Mouse (Mus musculus): ENCODE measurements around the gene Sirt7.

Gene Sirt7

DNA sequence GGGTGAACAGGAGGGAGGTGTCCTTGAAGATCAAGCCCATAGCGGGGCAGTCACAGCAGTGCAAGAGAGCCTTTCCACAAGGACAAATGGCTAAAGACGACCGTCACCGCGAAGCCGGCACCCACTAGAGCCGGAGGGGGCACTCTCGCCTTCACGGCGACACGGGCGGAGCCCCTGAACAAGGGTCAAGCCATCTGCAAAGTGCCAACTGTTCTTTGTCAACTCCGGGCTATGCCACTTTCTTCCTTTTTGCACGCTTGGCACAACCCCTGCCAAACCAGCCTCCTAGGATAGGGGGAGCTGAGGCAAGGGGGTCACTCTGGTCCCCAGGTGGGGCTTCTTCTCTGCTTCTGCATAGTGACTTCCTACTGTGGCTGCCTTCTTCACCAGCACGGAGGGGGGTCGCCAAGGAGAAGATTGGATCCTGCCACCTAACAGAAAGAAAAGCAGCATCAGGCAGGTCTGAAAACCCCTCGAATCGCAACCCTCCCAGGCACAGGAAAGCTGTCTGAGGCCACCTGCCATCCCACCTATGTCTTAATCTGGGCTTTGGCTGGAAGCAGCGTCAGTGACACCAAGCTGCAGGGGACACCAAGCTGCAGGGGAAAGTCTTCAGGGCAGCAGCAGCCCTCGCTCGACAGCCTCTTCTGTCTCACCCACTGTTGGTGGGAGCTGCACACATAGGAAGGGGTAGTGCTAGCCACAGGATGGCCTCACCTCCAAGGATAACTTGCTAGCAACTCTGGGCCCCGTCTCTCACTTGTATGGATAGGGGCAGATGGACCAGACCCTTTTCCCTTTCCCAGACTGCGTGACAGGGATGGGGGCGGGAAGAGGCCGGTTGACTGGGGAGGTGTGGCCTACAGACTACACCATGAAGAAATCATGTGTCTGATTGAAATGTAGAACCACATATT is 6.2 kb downstream of the Sirt7 start:
- in situ Hi-C loops (cut with MboI, MseI): no loop called here

DNA sequence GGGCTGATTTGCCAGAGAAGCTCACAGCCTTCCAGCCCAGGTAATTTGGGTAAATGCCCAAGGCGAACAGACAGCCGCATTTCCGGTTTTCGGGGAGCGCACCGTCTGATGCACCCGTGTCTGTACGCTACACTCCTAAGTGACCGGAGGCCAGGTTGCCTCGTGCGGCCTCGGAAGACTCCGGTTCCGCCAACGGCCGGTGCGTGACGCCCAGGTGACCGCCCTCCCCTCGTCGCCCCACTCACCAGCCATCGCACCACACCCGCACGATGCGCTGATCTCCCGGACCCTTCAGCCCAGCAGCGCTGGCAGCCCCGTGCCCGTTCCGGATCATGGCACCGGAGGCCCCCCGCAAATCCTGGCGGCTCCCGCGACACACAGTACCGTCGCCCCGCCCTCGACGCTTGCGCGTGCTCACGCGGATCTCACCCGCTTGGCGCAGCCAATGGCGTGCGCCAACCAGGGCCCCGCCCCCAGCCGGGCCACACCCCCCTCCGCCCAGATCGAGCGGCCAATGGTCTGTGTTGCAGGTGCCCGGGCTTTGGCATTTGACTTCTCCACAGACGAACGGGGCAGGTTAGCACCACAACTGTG is 7.4 kb downstream of the Sirt7 start, which contains the start of gene Pcyt2:
Pcyt2 (minus strand) TSS at position 418 of the 594 bp plus-strand sequence.
- in situ Hi-C loops (cut with MboI, MseI): no loop called here

DNA sequence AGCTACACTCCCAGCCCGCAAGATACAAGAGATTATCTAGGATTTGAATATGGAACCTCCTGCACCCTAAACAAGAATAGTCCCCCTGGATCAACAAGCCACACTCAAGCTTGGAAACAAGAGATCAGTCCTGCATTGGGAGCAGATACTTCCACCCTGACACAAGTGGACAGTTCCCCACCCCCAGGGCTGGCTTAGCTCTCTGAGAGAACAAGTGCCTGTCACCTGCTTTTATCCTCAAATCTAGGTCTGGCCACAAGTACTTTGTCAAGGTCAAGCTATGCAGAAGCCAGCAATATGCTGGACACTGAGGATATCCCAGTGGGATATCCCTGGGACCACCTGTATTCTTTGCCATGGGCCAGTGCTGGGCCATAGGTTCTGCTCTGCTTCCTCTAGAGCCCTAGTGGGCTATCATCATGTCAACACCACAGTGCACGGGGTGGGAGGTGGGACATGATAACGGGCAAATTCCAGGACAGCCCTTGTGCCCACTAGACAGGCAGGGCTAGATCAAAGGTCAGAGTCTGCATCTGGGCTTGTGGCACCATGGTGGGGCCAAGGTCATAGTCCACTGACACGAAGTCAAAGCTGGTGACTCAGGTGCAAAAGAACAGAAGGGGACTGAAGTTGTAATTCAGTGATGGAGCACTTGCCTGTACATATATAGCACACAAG is 8.3 kb downstream of the Sirt7 start:
- in situ Hi-C loops (cut with MboI, MseI): no loop called here

DNA sequence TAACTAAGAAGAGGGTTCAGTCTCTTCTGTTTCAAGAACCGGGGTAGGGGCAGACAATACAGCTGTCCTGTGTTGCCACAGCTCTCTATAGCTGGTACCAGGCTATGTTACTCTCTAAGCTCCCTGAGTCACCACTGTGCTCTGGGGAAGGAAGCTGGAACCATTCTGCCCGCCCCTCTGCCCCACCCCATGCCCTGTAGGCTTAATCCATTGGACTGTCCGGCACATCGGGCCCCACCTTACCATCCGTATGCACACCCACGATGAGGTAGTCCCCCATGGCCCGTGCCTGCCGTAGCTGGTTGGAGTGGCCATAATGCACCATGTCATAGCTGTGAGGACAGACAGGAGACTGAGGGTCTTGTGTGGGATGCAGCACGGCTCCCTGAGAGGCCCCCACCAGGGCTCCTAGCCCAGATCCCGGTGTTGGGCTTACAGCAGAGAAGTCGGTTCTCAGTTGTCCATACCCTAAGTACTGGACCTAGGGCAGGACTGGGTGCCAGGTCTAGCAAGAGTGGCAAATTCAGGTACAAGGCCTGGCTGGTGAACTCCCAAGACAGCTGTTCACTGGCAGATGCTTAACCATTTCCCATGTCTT is 9.3 kb downstream of the Sirt7 start:
- in situ Hi-C loops (cut with MboI, MseI): no loop called here

DNA sequence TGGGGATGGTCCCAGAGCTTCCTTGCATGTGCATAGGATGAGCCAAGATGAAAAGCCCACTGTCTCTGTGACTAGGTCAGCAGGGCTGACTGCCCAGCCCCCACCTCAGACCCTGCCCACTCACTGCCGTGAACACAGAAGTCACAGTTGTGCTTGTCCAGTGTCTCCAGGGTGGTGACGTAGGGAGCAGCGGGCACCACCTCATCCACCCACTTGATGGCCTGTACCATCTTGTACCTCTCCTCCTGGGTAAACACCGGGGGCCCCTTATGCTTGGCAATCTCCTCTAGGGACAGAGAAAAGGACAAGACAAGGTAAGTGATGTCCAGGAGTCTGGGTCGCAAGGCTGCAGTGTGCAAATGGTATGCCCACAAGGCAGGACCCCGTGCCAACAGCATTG is 9.9 kb downstream of the Sirt7 start:
- in situ Hi-C loops (cut with MboI, MseI): no loop called here

DNA sequence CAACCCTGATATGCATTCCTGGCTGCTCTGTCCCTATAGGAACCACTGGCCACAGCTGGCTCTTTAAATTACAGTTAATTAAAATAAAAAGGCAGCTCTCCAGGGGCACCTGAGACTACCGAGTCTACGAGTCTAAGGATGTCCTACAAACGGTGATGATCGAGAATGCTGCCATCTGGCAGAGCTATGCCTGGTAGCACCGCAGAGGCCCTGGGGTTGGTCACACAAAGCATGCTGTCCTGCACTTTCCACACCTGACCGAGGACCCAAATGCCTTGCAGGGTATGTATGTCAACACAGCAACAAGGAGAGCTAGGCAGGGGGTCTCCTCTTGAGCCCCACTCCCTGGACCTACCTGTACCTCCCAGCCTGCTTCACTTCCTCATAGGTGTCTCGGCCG is 11.1 kb downstream of the Sirt7 start:
- in situ Hi-C loops (cut with MboI, MseI): no loop called here

DNA sequence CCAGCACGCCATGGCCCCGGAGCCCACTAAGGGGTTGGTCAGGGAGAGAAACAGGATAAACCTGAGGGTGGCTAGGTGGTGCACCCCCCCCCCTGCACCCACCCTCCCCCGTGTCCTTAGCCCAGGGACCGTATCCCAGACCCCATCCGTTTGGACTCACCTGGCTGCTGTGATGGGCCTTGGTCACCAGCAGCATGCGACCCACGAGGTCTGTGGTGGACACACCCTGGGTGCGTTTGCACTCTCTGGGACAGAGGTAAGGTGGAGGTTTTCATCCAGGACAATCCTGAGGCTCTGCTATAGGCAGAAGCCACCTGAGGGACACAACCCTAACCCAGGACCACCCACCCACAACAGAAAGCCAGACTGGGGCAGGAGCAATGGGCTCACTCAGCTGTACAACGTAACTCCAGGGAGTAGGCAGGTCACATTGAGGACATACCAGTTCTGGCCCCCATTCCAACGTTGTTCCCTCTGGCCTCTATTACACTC is 11.5 kb downstream of the Sirt7 start:
- in situ Hi-C loops (cut with MboI, MseI): no loop called here

DNA sequence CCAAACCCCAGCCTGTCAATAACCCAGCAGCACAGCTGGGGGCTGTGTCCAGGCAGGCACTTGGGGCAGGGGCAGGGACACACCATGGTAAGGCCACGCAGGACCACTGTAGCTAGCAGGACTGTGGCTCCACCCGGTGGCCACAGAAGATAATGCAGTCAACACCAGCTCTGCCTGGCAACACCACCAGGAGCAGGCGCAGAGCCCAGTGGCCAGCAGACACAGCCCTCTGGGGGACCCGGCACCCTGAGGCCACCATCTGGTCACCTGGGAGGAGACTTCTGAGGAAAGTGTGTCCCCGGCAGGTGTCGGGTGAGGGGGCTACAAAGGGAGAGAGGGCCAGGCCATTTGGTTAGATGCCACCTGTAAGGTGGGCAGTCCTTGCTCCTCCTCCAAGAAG is 12.3 kb downstream of the Sirt7 start:
- in situ Hi-C loops (cut with MboI, MseI): no loop called here

DNA sequence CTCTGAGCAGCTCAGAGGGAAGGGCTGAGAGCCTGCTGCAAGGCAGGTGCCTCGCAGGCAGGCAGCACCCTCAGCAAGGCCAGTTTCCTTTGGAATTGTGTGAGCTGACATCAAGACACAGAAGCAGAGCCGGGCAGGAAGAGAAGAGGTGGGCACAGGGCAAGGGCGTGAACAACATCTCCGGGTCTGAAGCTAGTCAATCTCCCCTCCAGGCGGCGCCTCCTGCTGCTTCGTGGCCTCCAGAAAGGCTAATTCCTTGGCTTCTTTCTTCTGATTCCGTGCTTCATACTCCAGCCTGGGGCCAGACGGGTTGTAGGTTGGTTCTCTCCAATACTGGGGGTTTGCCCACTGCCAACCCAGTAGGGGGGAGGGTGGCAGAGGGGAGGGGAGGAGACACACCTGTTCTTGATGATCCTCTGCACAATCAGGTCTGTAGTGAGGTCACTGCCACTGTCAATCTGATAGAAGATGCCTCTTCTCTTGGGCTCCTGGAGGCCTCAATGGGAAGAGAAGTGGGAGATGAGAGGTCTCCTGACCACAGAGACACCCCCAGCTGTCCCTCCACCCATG is 14.5 kb downstream of the Sirt7 start:
- in situ Hi-C loops (cut with MboI, MseI): no loop called here

DNA sequence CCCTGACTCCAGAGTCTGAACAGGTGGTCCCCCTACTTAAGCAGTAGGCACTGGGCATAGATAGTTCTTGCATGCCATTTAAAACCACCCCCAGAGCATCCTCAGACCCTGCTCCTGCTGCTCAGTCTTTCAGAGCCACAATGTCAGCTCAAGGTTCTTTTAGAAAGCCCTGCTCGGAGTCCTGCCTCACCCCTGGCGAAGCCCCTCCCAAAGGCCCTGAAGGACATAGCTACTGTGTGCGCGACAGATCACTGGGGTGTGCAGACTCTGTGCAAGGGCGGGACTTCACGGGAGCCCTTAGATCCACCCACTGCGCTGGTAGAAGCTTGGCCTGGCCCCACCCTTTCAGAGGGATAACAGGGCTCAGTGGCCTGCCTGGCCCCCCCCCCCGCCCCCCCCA is 15.8 kb downstream of the Sirt7 start:
- in situ Hi-C loops (cut with MboI, MseI): no loop called here

DNA sequence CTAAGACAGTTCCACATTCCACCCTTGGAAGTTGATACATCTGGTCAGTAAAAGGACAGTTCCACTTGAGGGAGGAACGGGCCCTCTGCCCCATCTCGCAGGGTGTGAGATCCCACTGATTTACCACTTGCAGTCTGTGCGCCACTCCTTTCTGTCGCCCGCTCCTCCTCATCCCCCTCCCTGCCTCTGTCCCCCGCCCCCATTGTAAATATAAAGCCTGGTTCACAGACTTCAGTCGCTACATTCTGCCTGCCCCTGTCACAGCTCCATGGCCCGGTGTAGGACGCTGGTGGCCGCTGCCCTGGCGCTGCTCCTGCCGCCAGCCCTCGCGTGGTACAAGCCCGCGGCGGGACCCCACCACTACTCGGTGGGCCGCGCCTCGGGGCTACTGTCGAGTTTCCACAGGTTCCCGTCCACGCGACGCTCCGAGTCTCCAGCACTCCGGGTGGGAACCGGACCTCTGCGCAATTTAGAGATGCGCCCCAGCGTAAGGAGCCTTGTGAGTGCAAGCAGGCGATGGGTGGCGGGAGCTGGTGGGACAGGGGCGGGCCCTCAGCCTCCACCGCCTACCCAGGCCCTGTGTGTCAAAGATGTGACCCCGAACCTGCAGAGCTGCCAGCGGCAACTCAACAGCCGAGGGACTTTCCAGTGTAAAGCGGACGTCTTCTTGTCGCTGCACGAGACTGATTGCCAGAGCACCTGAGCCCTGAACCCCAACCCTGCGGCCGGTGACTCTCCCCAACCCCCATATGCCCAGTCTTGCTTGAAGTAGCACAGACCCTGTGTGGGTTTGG is 16.6 kb downstream of the Sirt7 start, which contains the start of gene Npb:
Npb (plus strand) TSS at position 237 of the 794 bp plus-strand sequence.
- in situ Hi-C loops (cut with MboI, MseI): no loop called here

DNA sequence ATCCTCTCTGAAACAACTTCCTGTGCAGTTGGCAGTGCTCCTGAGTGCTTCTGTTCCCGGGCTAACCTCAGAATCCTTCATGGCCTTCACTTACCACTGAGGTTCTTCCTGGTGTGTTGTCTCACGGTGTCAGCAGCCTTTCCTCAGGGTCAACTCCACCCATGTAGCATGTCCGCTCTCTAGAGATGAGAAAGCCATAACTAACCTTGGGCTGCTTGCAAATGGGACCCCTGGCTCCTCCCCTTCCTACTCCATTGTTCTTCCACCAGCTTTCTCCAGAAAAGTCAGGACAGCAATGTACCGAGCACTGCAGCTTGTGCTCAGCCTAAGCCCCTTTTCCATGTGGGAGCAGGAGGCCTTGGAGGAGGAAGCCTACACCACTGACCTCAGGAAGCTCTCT is 18.3 kb downstream of the Sirt7 start:
- in situ Hi-C loops (cut with MboI, MseI): no loop called here

DNA sequence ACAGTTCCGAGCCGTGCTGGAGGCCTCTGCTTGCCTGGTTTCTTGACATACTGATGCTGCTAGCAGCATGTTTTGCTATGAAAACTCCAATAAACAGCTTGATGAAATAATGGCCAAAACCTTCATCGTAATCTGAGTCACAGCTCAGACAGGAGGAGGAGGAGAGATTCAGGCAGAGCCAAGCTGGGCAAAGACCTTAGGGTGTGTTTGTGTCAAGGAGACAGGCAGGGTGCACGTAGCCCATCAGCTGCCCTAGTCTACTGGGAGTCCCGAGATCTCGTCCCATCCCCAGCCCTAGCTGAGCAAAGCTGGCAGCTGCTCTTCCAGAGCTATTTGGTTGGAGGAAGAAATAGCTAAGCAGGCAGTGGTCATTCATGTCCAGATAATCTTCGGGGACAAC is 19.4 kb downstream of the Sirt7 start:
- in situ Hi-C loops (cut with MboI, MseI): no loop called here

DNA sequence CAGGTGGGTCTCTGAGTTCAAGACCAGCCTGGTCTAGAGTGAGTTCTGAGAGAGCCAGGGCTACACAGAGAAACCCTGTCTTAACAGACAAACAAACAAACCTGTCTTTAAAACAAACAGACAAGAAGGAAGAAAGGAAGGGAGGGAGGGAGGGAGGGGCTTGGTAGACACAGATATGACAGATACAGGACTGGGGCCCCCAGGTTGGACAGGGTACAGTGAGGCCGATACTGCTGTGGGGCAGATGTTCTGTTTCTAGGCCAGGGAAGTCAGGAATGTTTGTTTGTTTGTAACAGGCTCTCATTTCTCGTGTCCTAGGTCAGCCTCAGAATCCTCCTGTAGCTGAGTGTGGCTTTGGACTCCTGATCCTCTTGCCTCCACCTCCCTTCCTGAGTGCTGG is 21.5 kb downstream of the Sirt7 start:
- in situ Hi-C loops (cut with MboI, MseI): no loop called here

DNA sequence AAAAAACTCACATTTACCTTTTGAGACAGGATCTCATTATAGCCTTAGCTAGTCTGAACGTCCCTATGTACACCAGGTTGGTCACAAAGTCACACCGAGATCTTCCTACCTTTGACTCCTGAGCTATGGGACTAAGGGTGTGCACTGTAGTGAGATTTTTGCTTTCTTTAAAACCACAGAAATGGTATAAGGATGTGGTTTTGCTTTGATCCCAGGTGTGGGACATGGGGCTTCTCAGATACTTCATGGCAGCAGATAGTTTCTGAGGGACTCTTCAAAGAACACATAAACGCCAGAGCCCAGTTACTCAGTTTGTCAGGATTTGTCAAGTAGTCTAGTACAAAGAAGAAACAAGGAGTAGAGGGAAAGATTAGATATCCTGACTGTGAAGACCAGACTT is 24.3 kb downstream of the Sirt7 start:
- in situ Hi-C loops (cut with MboI, MseI): no loop called here

DNA sequence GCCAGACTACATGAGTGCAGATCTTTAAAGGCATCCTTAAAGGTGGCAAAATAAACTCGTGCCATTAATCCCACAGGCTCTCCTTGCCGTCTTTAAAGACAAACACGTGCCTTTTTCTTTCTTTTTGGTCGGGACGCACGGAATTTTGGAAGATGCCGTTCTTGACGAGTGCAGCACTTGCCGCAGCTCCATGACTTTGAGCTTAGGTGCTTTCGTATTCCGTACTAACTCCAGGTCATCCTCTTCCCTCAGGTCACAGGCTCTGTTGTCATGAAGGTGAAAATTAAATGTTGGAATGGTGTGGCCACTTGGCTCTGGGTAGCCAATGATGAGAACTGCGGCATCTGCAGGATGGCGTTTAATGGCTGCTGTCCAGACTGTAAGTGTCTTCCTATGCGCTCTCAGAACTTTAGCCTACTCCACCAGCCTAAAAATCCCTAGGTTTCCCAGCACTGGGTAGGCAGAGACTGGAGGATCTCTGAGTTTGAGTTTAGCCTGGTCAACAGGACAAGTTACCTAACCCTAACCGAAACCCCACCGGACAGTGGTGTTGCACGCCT is 26.0 kb downstream of the Sirt7 start:
- in situ Hi-C loops (cut with MboI, MseI): loop anchor here in 1 of 2 experiments (10.0 kb wide), 1 partner anchor 356 kb away; no protein-coding TSS in a partner anchor

DNA sequence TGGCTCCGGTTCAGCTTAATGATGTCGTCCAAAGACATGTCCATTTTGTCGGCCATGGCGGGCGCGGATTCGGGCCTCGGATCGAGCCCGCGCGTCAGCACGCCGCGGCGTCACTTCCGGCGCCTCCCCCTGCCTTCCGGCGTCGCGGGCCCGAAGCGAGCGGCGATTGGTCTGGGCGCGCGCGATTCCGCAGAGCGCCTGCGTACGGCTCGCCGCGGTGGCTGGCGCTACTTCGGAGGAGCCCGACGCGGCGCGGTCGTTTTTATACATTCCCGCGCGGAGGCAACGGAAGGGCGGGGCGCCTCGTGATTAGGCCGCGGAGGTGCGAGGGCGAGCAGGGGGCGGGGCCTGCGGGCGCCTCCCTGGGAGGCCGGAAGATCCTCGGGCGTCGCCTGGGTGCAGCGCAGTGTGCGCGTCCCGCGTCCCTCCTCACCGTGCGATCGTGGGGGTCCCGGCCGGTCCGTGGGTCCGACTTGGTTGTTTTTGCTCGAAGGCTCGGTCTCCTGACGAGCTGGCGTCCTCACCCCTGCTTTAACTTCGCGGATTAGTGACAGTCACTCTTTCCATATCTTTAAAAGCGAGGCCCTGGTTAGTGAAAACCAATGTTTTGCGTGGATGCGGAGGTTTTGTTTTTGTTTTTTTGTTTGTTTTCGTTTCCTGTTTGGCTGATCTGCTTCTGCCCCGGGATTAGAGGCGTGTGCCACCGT is 26.6 kb downstream of the Sirt7 start, which contains the start of the genes Alyref and Anapc11:
Alyref (minus strand) TSS at position 83 of the 707 bp plus-strand sequence.
Anapc11 (plus strand) TSS at position 139 of the 707 bp plus-strand sequence.
- in situ Hi-C loops (cut with MboI, MseI): loop anchor here in 1 of 2 experiments (10.0 kb wide), 1 partner anchor 356 kb away; no protein-coding TSS in a partner anchor

DNA sequence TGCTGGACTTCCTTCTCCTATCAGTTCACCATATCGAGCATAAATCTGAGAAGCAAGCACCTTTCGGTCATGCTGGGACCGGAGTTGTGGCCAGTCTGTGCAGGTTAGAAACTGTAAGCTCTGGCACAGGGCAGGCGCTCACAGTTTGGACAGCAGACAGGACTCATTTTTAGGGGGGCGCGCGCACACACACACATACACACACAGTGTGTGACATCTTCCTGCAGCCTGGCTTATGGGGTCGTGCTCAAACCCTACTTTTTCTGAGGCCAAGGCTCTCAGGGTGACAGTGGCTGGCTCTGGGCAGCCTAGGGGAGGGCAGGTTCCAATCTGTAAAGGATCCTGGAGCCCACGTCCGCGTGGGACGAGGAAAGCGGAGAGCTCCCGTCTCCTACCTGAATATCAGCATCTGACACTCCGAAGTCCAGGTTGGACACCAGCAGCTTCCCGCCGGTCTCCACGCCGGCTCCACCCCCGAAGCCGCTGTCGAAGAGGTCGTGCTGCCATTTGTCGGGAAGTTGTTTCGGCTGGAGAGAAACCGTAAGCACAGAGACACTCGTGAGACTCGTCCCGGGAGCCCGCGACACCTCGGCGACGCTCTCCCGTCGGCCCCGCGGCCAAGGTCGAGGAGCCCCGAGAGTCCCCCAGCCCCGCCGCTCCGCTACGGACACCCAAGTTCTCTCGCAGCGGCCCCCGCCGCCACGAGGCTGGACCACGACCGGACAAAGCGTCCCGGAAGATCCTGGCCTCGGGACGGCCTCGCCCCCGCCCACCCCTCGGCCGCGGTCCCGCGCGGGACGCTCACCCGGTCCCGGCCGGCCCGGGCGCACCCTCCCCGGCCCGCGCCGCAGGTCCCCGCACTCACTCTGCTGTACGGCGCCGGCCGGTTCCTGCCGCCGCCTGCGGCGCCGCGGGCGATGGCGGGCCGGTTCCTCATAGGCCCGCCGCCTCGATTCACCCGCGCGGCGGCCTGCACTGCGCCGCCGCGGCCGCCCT is 27.5 kb downstream of the Sirt7 start:
- in situ Hi-C loops (cut with MboI, MseI): loop anchor here in 1 of 2 experiments (10.0 kb wide), 1 partner anchor 357 kb away; no protein-coding TSS in a partner anchor

Data from T-helper 17 cell (primary cell).